Mouse (Mus musculus) cerebellum, adult 2 months (tissue): ENCODE measurements around the gene Scaf11.

Experiments
- CTCF ChIP-seq: fragments of 200-500 bp; IDR thresholded peaks from 2 replicates; pipeline ENCODE4 v1.5.1; 2011; ENCODE audit warnings: low read depth, mild to moderate bottlenecking, control low read depth, low read length, moderate library complexity, borderline replicate concordance; ENCODE audit not compliant: insufficient read depth
- POLR2A ChIP-seq: fragments of 200-500 bp; IDR thresholded peaks from 2 replicates; pipeline ENCODE4 v1.6.1; 2011; ENCODE audit warnings: low read length, control low read depth, borderline replicate concordance; ENCODE audit not compliant: insufficient read depth

- TF ChIP-seq CTCF (no peak), POLR2A (no peak)
Measured at GRCm38 (mm10) chr15:96459741-96460450, 747 bp downstream of the Scaf11 start.
